Mouse (Mus musculus) midbrain, embryonic 10.5 days (tissue): Measurements from ENCODE around the gene Mc3r. TPM values are rescaled to one million over a fixed set of nuclear protein-coding genes. Genes with fewer than 3 reads are reported as not detected.

Source experiments
- DNase-seq: peaks from one replicate; pipeline ENCODE4 v3.0.0-alpha.2; 2017; ENCODE audit warnings: low spot score
- H3K27ac ChIP-seq: fragments of 300-500 bp; sonication (generic); replicated peaks from 2 replicates; pipeline ENCODE4 v1.5.1; 2016; ENCODE audit warnings: mild to moderate bottlenecking
- H3K27me3 ChIP-seq: fragments of 300-500 bp; sonication (generic); 2 replicates; pipeline ENCODE4 v1.6.1; 2016; ENCODE audit warnings: low read depth, mild to moderate bottlenecking; ENCODE audit not compliant: poor library complexity, severe bottlenecking
- H3K36me3 ChIP-seq: fragments of 300-500 bp; sonication (generic); 2 replicates; pipeline ENCODE4 v1.6.1; 2016; ENCODE audit warnings: mild to moderate bottlenecking, moderate library complexity
- H3K4me1 ChIP-seq: fragments of 300-500 bp; sonication (generic); 2 replicates; pipeline ENCODE4 v1.6.1; 2016
- H3K4me3 ChIP-seq: fragments of 300-500 bp; sonication (generic); 2 replicates; pipeline ENCODE4 v1.5.1; 2016; ENCODE audit warnings: mild to moderate bottlenecking, moderate library complexity
- H3K9me3 ChIP-seq: fragments of 300-500 bp; sonication (generic); replicated peaks from 2 replicates; pipeline ENCODE4 v1.6.1; 2016; ENCODE audit warnings: mild to moderate bottlenecking
- WGBS: fragments of 180-500 bp; shearing (Covaris S2); methylation state at CpG from one replicate; pipeline ENCODE4 v1.1.7; 2016; 5-methylcytosine and 5-hydroxymethylcytosine counted together
- polyA plus RNA-seq: library from polyadenylated mRNA; unstranded; fragments of >200 nt; fragmentation: Nextera tagmentation; extraction: Ambion mirVana; gene quantifications from 2 replicates; pipeline ENCODE4 v1.2.1, GENCODE M21; 2016

Mc3r gene
- polyA plus RNA-seq, 1 experiment from 2014 or later, result not detected

GRCm38 (mm10) chr2:172223451-172224200 lies 24.7 kb upstream of the Mc3r start:
- WGBS, result 90% methylated on average over 8 of the region's 8 CpGs
- Histone ChIP-seq H3K36me3 (no peaks in the 10 kb centered on the region), H3K27ac (no peak overlapping the region), H3K27me3 (peaks cover 17% of the 10 kb centered on the region), H3K4me3 (no peak overlapping the region), H3K9me3 (no peaks in the 10 kb centered on the region), H3K4me1 (peaks cover 8% of the 10 kb centered on the region)
- no peak for DNase-seq

GRCm38 (mm10) chr2:172226945-172227344 lies 21.3 kb upstream of the Mc3r start:
- peak; percentile 41 for DNase-seq
- 42% methylated on average over 7 of the region's 7 CpGs for WGBS
- no peaks in the 10 kb centered on the region for H3K9me3 ChIP-seq

GRCm38 (mm10) chr2:172227808-172228207 lies 20.5 kb upstream of the Mc3r start:
- H3K4me1 ChIP-seq, result 0 out of 2 replicates have a peak, but pooled peaks cover under 1% of the 10 kb centered on the region
- H3K27me3 ChIP-seq, result peaks cover 7% of the 10 kb centered on the region; the same call in 1 of the 2 replicates
- H3K36me3 ChIP-seq, result no peaks in the 10 kb centered on the region
- no peaks in the 10 kb centered on the region for H3K9me3 ChIP-seq
- DNase-seq, result no peak
- H3K4me3 ChIP-seq, result no peak overlapping the region
- no peak overlapping the region for H3K27ac ChIP-seq
- WGBS, result 94% methylated on average over 3 of the region's 3 CpGs

More at GRCm38 (mm10) chr2:172226945-172227344, 21.3 kb upstream of the Mc3r start:
- Histone ChIP-seq H3K27ac (no peak overlapping the region), H3K4me3 (no peak overlapping the region), H3K4me1 (peaks cover 7% of the 10 kb centered on the region), H3K27me3 (peaks cover 15% of the 10 kb centered on the region), H3K36me3 (no peaks in the 10 kb centered on the region)

- H3K27me3 ChIP-seq, result no peaks in the 10 kb centered on the region
- no peak for DNase-seq
- 89% methylated on average over 3 of the region's 3 CpGs for WGBS
- H3K27ac ChIP-seq, result no peak overlapping the region
- H3K4me1 ChIP-seq, result no peaks in the 10 kb centered on the region
- H3K36me3 ChIP-seq, result no peaks in the 10 kb centered on the region
- no peak overlapping the region for H3K4me3 ChIP-seq
- no peaks in the 10 kb centered on the region for H3K9me3 ChIP-seq
Measured at GRCm38 (mm10) chr2:172229190-172229589, 19.1 kb upstream of the Mc3r start.

- Histone ChIP-seq H3K9me3 (no peaks in the 10 kb centered on the region), H3K27me3 (no peaks in the 10 kb centered on the region), H3K4me3 (no peak overlapping the region), H3K4me1 (no peaks in the 10 kb centered on the region), H3K27ac (no peak overlapping the region), H3K36me3 (no peaks in the 10 kb centered on the region)
- WGBS, result 65% methylated on average over 4 of the region's 4 CpGs
- no peak for DNase-seq
Measured at GRCm38 (mm10) chr2:172230126-172230525, 18.2 kb upstream of the Mc3r start.

GRCm38 (mm10) chr2:172238220-172238619 lies 10.1 kb upstream of the Mc3r start:
- no peaks in the 10 kb centered on the region for H3K27me3 ChIP-seq
- no peaks in the 10 kb centered on the region for H3K9me3 ChIP-seq
- H3K36me3 ChIP-seq, result no peaks in the 10 kb centered on the region
- H3K27ac ChIP-seq, result no peak overlapping the region
- no peaks in the 10 kb centered on the region for H3K4me1 ChIP-seq
- DNase-seq, result no peak
- 88% methylated on average over 5 of the region's 5 CpGs for WGBS
- no peak overlapping the region for H3K4me3 ChIP-seq

- Histone ChIP-seq H3K27ac (no peak overlapping the region), H3K27me3 (no peaks in the 10 kb centered on the region), H3K9me3 (no peaks in the 10 kb centered on the region), H3K4me3 (no peak overlapping the region), H3K36me3 (no peaks in the 10 kb centered on the region), H3K4me1 (no peaks in the 10 kb centered on the region)
- 23% methylated on average over 5 of the region's 5 CpGs for WGBS
- DNase-seq, result peak; percentile 49
Measured at GRCm38 (mm10) chr2:172241031-172241430, 7.3 kb upstream of the Mc3r start.

- Histone ChIP-seq H3K27me3 (peaks cover 15% of the 10 kb centered on the region), H3K27ac (no peak overlapping the region), H3K36me3 (no peaks in the 10 kb centered on the region), H3K4me3 (no peak overlapping the region), H3K4me1 (0 out of 2 replicates have a peak, but pooled peaks cover 6% of the 10 kb centered on the region), H3K9me3 (no peaks in the 10 kb centered on the region)
- WGBS, result 77% methylated on average over 8 of the region's 8 CpGs
- DNase-seq, result no peak
Measured at GRCm38 (mm10) chr2:172245497-172245896, 2.8 kb upstream of the Mc3r start.

- WGBS, result 83% methylated on average over 14 of the region's 14 CpGs
- Histone ChIP-seq H3K4me3 (no peak overlapping the region), H3K27ac (no peak overlapping the region), H3K4me1 (0 out of 2 replicates have a peak, but pooled peaks cover 6% of the 10 kb centered on the region), H3K36me3 (no peaks in the 10 kb centered on the region), H3K27me3 (peaks cover 15% of the 10 kb centered on the region), H3K9me3 (no peaks in the 10 kb centered on the region)
- DNase-seq, result no peak
Measured at GRCm38 (mm10) chr2:172249336-172249735, 1.0 kb downstream of the Mc3r start.

- no peak overlapping the region for H3K27ac ChIP-seq
- no peak for DNase-seq
- H3K9me3 ChIP-seq, result no peaks in the 10 kb centered on the region
- WGBS, result 91% methylated on average over 6 of the region's 6 CpGs
- H3K36me3 ChIP-seq, result no peaks in the 10 kb centered on the region
- H3K27me3 ChIP-seq, result no peaks in the 10 kb centered on the region
- H3K4me1 ChIP-seq, result peaks cover 7% of the 10 kb centered on the region; the same call in 1 of the 2 replicates
- no peak overlapping the region for H3K4me3 ChIP-seq
Measured at GRCm38 (mm10) chr2:172256418-172256817, 8.1 kb downstream of the Mc3r start.

- H3K27me3 ChIP-seq, result no peaks in the 10 kb centered on the region
- H3K36me3 ChIP-seq, result no peaks in the 10 kb centered on the region
- 87% methylated on average over 5 of the region's 5 CpGs for WGBS
- no peak for DNase-seq
- no peaks in the 10 kb centered on the region for H3K9me3 ChIP-seq
- peaks cover 7% of the 10 kb centered on the region; the same call in 1 of the 2 replicates for H3K4me1 ChIP-seq
- H3K27ac ChIP-seq, result no peak overlapping the region
- no peak overlapping the region for H3K4me3 ChIP-seq
Measured at GRCm38 (mm10) chr2:172256956-172257355, 8.7 kb downstream of the Mc3r start.

GRCm38 (mm10) chr2:172257471-172258065 lies 9.3 kb downstream of the Mc3r start:
- Histone ChIP-seq H3K27ac (no peak overlapping the region), H3K4me1 (peaks cover 7% of the 10 kb centered on the region; the same call in 1 of the 2 replicates), H3K36me3 (no peaks in the 10 kb centered on the region), H3K27me3 (no peaks in the 10 kb centered on the region), H3K4me3 (no peak overlapping the region), H3K9me3 (no peaks in the 10 kb centered on the region)
- 56% methylated on average over 12 of the region's 12 CpGs for WGBS
- no peak for DNase-seq

GRCm38 (mm10) chr2:172260064-172260463 lies 11.8 kb downstream of the Mc3r start:
- no peaks in the 10 kb centered on the region for H3K36me3 ChIP-seq
- no peaks in the 10 kb centered on the region for H3K27me3 ChIP-seq
- H3K27ac ChIP-seq, result no peak overlapping the region
- H3K4me1 ChIP-seq, result peaks cover 13% of the 10 kb centered on the region
- no peak overlapping the region for H3K4me3 ChIP-seq
- 82% methylated on average over 5 of the region's 5 CpGs for WGBS
- DNase-seq, result no peak
- no peaks in the 10 kb centered on the region for H3K9me3 ChIP-seq
